Comparison of ENCODE assay signal across 25 mouse cellular contexts in genomic region chr3:119128076-119128475, GRCm38 (mm10).
A peak's percentile ranks its signal among the peaks of the same experiment; 100 is the strongest.
DNase-seq lines count a peak whose midpoint lies in the region; ATAC-seq lines count a peak whose summit lies in the region.
"Had no signal": no experiment of that assay in that cellular context is flagged by ENCODE, and none has a peak within 500 bp of the region (broad histone marks: within the 10 kb centered on the region; RNA-seq: fewer than 3 reads in every experiment).

No protein-coding gene starts in this region.

- peak; percentile 21; the same call in 1 of the 2 replicates for ATAC-seq in limb, embryonic 11.5 days (ENCODE audit: insufficient number of reproducible peaks, low FRiP score, low TSS enrichment, low read depth)
- ATAC-seq: activated CD4-positive, CD25-positive, alpha-beta regulatory T cell, adult 4 months; CD4-positive, CD25-positive, alpha-beta regulatory T cell, adult 4 months; Patski had no signal

- H3K4me1 ChIP-seq in limb, embryonic 11.5 days (ENCODE audit: control insufficient read depth, insufficient read depth, low read length), result no peaks in the 10 kb centered on the region
- H3K4me1 ChIP-seq in limb, embryonic 10.5 days, result no peaks in the 10 kb centered on the region

- no peak overlapping the region for H3K4me3 ChIP-seq in limb, embryonic 11.5 days (ENCODE audit: low read depth, low read length)
- no peak overlapping the region for H3K4me3 ChIP-seq in limb, embryonic 10.5 days

- no peak for DNase-seq in limb, embryonic 11.5 days (ENCODE audit: low spot score)
- no peak for DNase-seq in limb, embryonic 10.5 days (ENCODE audit: low spot score)
- DNase-seq in ES-CJ7 (ENCODE audit: low read depth, low spot score) (peak; percentile 57), R1 (ENCODE audit: low read depth, low spot score) (peak; percentile 9), ZHBTc4 (ENCODE audit: low read depth, low spot score) (peak; percentile 52)
- no peak for DNase-seq in left cerebral cortex, adult 18-20 months (ENCODE audit: low spot score in 2 of 2)
- DNase-seq in heart, postnatal 10 days, result no peak
- DNase-seq in lung, postnatal 25 days (ENCODE audit: low spot score), result no peak
- DNase-seq: adrenal gland, adult 2 months; adrenal gland, adult 8-10 months; adrenal gland, postnatal 10 days; adrenal gland, postnatal 14 days; adrenal gland, postnatal 25 days; adrenal gland, postnatal 36 days; B cell, adult 2 months; cerebellum, adult 11 months; cerebellum, adult 11-12 months; cerebellum, adult 18-20 months; cerebellum, adult 2 months; cerebellum, adult 8-10 months had no signal

- 73% methylated on average over 1 of the region's 1 CpGs for WGBS in limb, embryonic 11.5 days
- 82% methylated on average over 1 of the region's 1 CpGs for WGBS in limb, embryonic 10.5 days

- intact Hi-C loops in heart, postnatal 10 days (cut with DNase I), result no loop called here

- H3K27me3 ChIP-seq in limb, embryonic 11.5 days (ENCODE audit: control insufficient read depth, insufficient read depth, low read length), result no peaks in the 10 kb centered on the region
- no peaks in the 10 kb centered on the region for H3K27me3 ChIP-seq in limb, embryonic 10.5 days (ENCODE audit: low read depth, poor library complexity, severe bottlenecking)
- H3K27me3 ChIP-seq: CH12.LX, Patski had no signal

- H3K9ac ChIP-seq in limb, embryonic 11.5 days (ENCODE audit: low read length), result no peak overlapping the region

- no peaks in the 10 kb centered on the region for H3K9me3 ChIP-seq in limb, embryonic 11.5 days (ENCODE audit: control insufficient read depth, low read length)
- no peaks in the 10 kb centered on the region for H3K9me3 ChIP-seq in limb, embryonic 10.5 days (replicated peaks)

- no peaks in the 10 kb centered on the region for H3K36me3 ChIP-seq in limb, embryonic 11.5 days (ENCODE audit: control insufficient read depth, insufficient read depth, low read length)
- H3K36me3 ChIP-seq in limb, embryonic 10.5 days, result no peaks in the 10 kb centered on the region
- H3K36me3 ChIP-seq: G1E had no signal

- H3K4me2 ChIP-seq in limb, embryonic 11.5 days (ENCODE audit: low read depth, severe bottlenecking), result no peak overlapping the region

- H3K27ac ChIP-seq in limb, embryonic 11.5 days (replicated peaks; ENCODE audit: low read depth, low read length), result no peak overlapping the region
- no peak overlapping the region for H3K27ac ChIP-seq in limb, embryonic 10.5 days

Comparison
In these comparisons a context has a peak if more than half of its experiments do, and no peak if none do; other contexts are left out.
1. DNase-seq: peak in ES-CJ7 (single experiment), R1 (single experiment) and ZHBTc4 (single experiment); none in limb, embryonic 11.5 days (single experiment), limb, embryonic 10.5 days (single experiment), left cerebral cortex, adult 18-20 months (0 of 2), heart, postnatal 10 days (0 of 2) and lung, postnatal 25 days (single experiment).